Mouse (Mus musculus) neural tube, embryonic 14.5 days (tissue): ENCODE data around the gene Pyurf. TPM values are rescaled to one million over a fixed set of nuclear protein-coding genes. Genes with fewer than 3 reads are reported as not detected.
A peak's percentile ranks its signal among the peaks of the same experiment; 100 is the strongest.

Experiments used
- ATAC-seq: fragments of 200-750 bp; cut with Nextera tagmentation; 2 replicates; pipeline ENCODE4 v1.8.0; 2017; ENCODE audit warnings: low read depth, mild to moderate bottlenecking, moderate TSS enrichment, moderate library complexity
- H3K27ac ChIP-seq: fragments of 300-500 bp; sonication (generic); 2 replicates; pipeline ENCODE4 v1.5.1; 2014; ENCODE audit warnings: low read depth, mild to moderate bottlenecking, control low read depth, low read length, moderate library complexity, mixed read lengths
- H3K27me3 ChIP-seq: fragments of 300-500 bp; sonication (generic); 2 replicates; pipeline ENCODE4 v1.6.1; 2014; ENCODE audit warnings: low read length; ENCODE audit not compliant: control insufficient read depth, insufficient read depth
- H3K36me3 ChIP-seq: fragments of 300-500 bp; sonication (generic); 2 replicates; pipeline ENCODE4 v1.6.1; 2014; ENCODE audit warnings: low read length, mixed read lengths; ENCODE audit not compliant: control insufficient read depth, insufficient read depth
- H3K4me1 ChIP-seq: fragments of 300-500 bp; sonication (generic); 2 replicates; pipeline ENCODE4 v1.6.1; 2014; ENCODE audit warnings: low read length; ENCODE audit not compliant: control insufficient read depth, insufficient read depth
- H3K4me2 ChIP-seq: fragments of 300-500 bp; sonication (generic); 2 replicates; pipeline ENCODE4 v1.6.1; 2014; ENCODE audit warnings: mild to moderate bottlenecking, low read depth, low read length, control low read depth
- H3K4me3 ChIP-seq: fragments of 300-500 bp; sonication (generic); 2 replicates; pipeline ENCODE4 v1.5.1; 2014; ENCODE audit warnings: low read depth, low read length, control low read depth, mixed read lengths
- H3K9ac ChIP-seq: fragments of 300-500 bp; sonication (generic); replicated peaks from 2 replicates; pipeline ENCODE4 v1.6.1; 2014; ENCODE audit warnings: low read depth, mild to moderate bottlenecking, control low read depth, low read length, mixed read lengths
- H3K9me3 ChIP-seq: fragments of 300-500 bp; sonication (generic); 2 replicates; pipeline ENCODE4 v1.6.1; 2016; ENCODE audit warnings: low read length; ENCODE audit not compliant: control insufficient read depth
- WGBS: fragments of 180-500 bp; shearing (Covaris S2); extraction: QIAGEN DNeasy Blood & Tissue Kit; methylation state at CpG from one replicate; pipeline ENCODE4 v1.1.7; 2014; 5-methylcytosine and 5-hydroxymethylcytosine counted together
- polyA plus RNA-seq: library from polyadenylated mRNA; unstranded; fragments of >200 nt; fragmentation: Nextera tagmentation; extraction: Ambion mirVana; gene quantifications from 2 replicates; pipeline ENCODE4 v1.2.1, GENCODE M21; 2014

The Pyurf gene
- polyA plus RNA-seq, 1 experiment from 2014 or later = 20.4 TPM

- ATAC-seq = no peak
- no peak overlapping the region for H3K9ac ChIP-seq
- 97% methylated on average over 1 of the region's 1 CpGs for WGBS
- no peak overlapping the region for H3K27ac ChIP-seq
- H3K4me3 ChIP-seq = no peak overlapping the region
- H3K4me2 ChIP-seq = no peak overlapping the region
- H3K27me3 ChIP-seq = no peaks in the 10 kb centered on the region
- H3K9me3 ChIP-seq = no peaks in the 10 kb centered on the region
- no peaks in the 10 kb centered on the region for H3K36me3 ChIP-seq
- H3K4me1 ChIP-seq = no peaks in the 10 kb centered on the region
Observed at GRCm38 (mm10) chr6:57684156-57684555, 7.7 kb downstream of the Pyurf start.

GRCm38 (mm10) chr6:57661295-57661694 is 30.6 kb downstream of the Pyurf start:
- Histone ChIP-seq H3K27me3 (no peaks in the 10 kb centered on the region), H3K4me2 (no peak overlapping the region), H3K4me1 (no peaks in the 10 kb centered on the region), H3K9me3 (no peaks in the 10 kb centered on the region), H3K4me3 (no peak overlapping the region), H3K36me3 (no peaks in the 10 kb centered on the region), H3K9ac (no peak overlapping the region), H3K27ac (no peak overlapping the region)
- WGBS = 87% methylated on average over 4 of the region's 4 CpGs
- no peak for ATAC-seq

- Histone ChIP-seq H3K4me3 (no peak overlapping the region), H3K9ac (no peak overlapping the region), H3K27ac (no peak overlapping the region), H3K4me1 (no peaks in the 10 kb centered on the region), H3K36me3 (no peaks in the 10 kb centered on the region), H3K9me3 (no peaks in the 10 kb centered on the region), H3K27me3 (no peaks in the 10 kb centered on the region), H3K4me2 (no peak overlapping the region)
- ATAC-seq = no peak
- 53% methylated on average over 1 of the region's 1 CpGs for WGBS
Observed at GRCm38 (mm10) chr6:57647256-57647655, 44.6 kb downstream of the Pyurf start.

- Histone ChIP-seq H3K4me3 (no peak overlapping the region), H3K27me3 (no peaks in the 10 kb centered on the region), H3K27ac (no peak overlapping the region), H3K9ac (no peak overlapping the region), H3K9me3 (no peaks in the 10 kb centered on the region), H3K36me3 (no peaks in the 10 kb centered on the region), H3K4me1 (no peaks in the 10 kb centered on the region), H3K4me2 (no peak overlapping the region)
- 40% methylated on average over 4 of the region's 4 CpGs for WGBS
- ATAC-seq = peak; percentile 97
Observed at GRCm38 (mm10) chr6:57641789-57642188, 50.1 kb downstream of the Pyurf start.

- H3K4me3 ChIP-seq = no peak overlapping the region
- no peak overlapping the region for H3K9ac ChIP-seq
- no peaks in the 10 kb centered on the region for H3K4me1 ChIP-seq
- no peak overlapping the region for H3K4me2 ChIP-seq
- H3K27ac ChIP-seq = no peak overlapping the region
- 27% methylated on average over 1 of the region's 1 CpGs for WGBS
- H3K27me3 ChIP-seq = no peaks in the 10 kb centered on the region
- H3K9me3 ChIP-seq = no peaks in the 10 kb centered on the region
- H3K36me3 ChIP-seq = no peaks in the 10 kb centered on the region
- ATAC-seq = no peak
Observed at GRCm38 (mm10) chr6:57639531-57639930, 52.3 kb downstream of the Pyurf start.

Other genes starting within 250 kb of the Pyurf start
- gene Ppm1k, start 156.6 kb downstream of the Pyurf start, polyA plus RNA-seq = 8.4 and 9.4 TPM in 2 replicates
- gene Herc6, start 111.1 kb downstream of the Pyurf start, polyA plus RNA-seq = 0.44 and 1.2 TPM in 2 replicates
- gene Lancl2, start 10.5 kb upstream of the Pyurf start, polyA plus RNA-seq = 96.8 and 100 TPM in 2 replicates
- 91.4 and 148 TPM in 2 replicates for gene Vopp1, start 133.1 kb upstream of the Pyurf start, polyA plus RNA-seq
- gene Vmn1r21, start 158.3 kb upstream of the Pyurf start, polyA plus RNA-seq = 0.16 TPM in 1 of 2 replicates, not detected in the other
- gene Vmn1r22, start 215.9 kb upstream of the Pyurf start, polyA plus RNA-seq = not detected in 2 replicates
- gene Vmn1r23, start 234.8 kb upstream of the Pyurf start, polyA plus RNA-seq = not detected in 2 replicates